Comparison of ENCODE assay signal across 15 mouse cellular contexts in genomic region chr11:55253391-55253790, GRCm38 (mm10).
"Had no signal": no experiment of that assay in that cellular context is flagged by ENCODE, and none has a peak within 500 bp of the region (broad histone marks: within the 10 kb centered on the region; RNA-seq: fewer than 3 reads in every experiment).

No protein-coding gene starts in this region.

- H3K4me2 ChIP-seq: limb, embryonic 13.5 days; lung, embryonic 14.5 days; midbrain, embryonic 15.5 days; neural tube, embryonic 12.5 days had no signal

- DNase-seq: lung, embryonic 14.5 days; lung, postnatal 10 days; lung, postnatal 4 days; right cerebral cortex, postnatal 4 days; spleen, adult 18-20 months; thymus, adult 18-20 months; thymus, postnatal 14 days had no signal

- H3K9ac ChIP-seq: limb, embryonic 13.5 days; liver, embryonic 14.5 days; lung, embryonic 14.5 days; midbrain, embryonic 15.5 days; neural tube, embryonic 12.5 days had no signal

- H3K4me3 ChIP-seq: limb, embryonic 13.5 days; midbrain, embryonic 10.5 days; midbrain, embryonic 15.5 days; neural tube, embryonic 12.5 days had no signal

- H3K27me3 ChIP-seq: limb, embryonic 13.5 days; midbrain, embryonic 15.5 days; neural tube, embryonic 12.5 days had no signal

- H3K27ac ChIP-seq: limb, embryonic 13.5 days; liver, embryonic 14.5 days; midbrain, embryonic 10.5 days; midbrain, embryonic 15.5 days; neural tube, embryonic 12.5 days had no signal

- ATAC-seq: hindbrain, embryonic 16.5 days; inflammation-experienced regulatory T-cells, adult 6 months; intestine, postnatal 0 days; midbrain, embryonic 15.5 days had no signal

- H3K4me1 ChIP-seq: limb, embryonic 13.5 days; midbrain, embryonic 10.5 days; midbrain, embryonic 15.5 days; neural tube, embryonic 12.5 days had no signal

- H3K36me3 ChIP-seq: limb, embryonic 13.5 days; midbrain, embryonic 10.5 days; midbrain, embryonic 15.5 days; neural tube, embryonic 12.5 days had no signal

- H3K9me3 ChIP-seq: limb, embryonic 13.5 days; midbrain, embryonic 10.5 days; midbrain, embryonic 15.5 days; neural tube, embryonic 12.5 days had no signal
